Mouse (Mus musculus): Measurements from ENCODE around the gene Car2.

Gene Car2

GRCm38 (mm10) chr3:14879293-14879692 lies 6.8 kb upstream of the Car2 start:
- DNase-seq (ENCODE audit: low spot score), result no peak

GRCm38 (mm10) chr3:14880277-14880676 lies 5.8 kb upstream of the Car2 start:
- no peak for DNase-seq (ENCODE audit: low spot score)

- no peak for DNase-seq (ENCODE audit: low spot score)
Observed at GRCm38 (mm10) chr3:14882005-14882404, 4.1 kb upstream of the Car2 start.

- no peak for DNase-seq (ENCODE audit: low spot score)
Observed at GRCm38 (mm10) chr3:14882756-14883155, 3.3 kb upstream of the Car2 start.

GRCm38 (mm10) chr3:14884826-14885225 lies 1.2 kb upstream of the Car2 start:
- no peak for DNase-seq (ENCODE audit: low spot score)

- no peak for DNase-seq (ENCODE audit: low spot score)
Observed at GRCm38 (mm10) chr3:14887134-14887666, 1.1 kb downstream of the Car2 start.

- no peak for DNase-seq (ENCODE audit: low spot score)
Observed at GRCm38 (mm10) chr3:14887686-14888295, 1.7 kb downstream of the Car2 start.

- DNase-seq (ENCODE audit: low spot score), result no peak
Observed at GRCm38 (mm10) chr3:14888549-14888948, 2.5 kb downstream of the Car2 start.

- DNase-seq (ENCODE audit: low spot score), result no peak
Observed at GRCm38 (mm10) chr3:14889085-14889484, 3.0 kb downstream of the Car2 start.

GRCm38 (mm10) chr3:14889716-14890409 lies 3.8 kb downstream of the Car2 start:
- DNase-seq (ENCODE audit: low spot score), result no peak

GRCm38 (mm10) chr3:14892991-14893390 lies 6.9 kb downstream of the Car2 start:
- DNase-seq (ENCODE audit: low spot score), result no peak

- DNase-seq (ENCODE audit: low spot score), result no peak
Observed at GRCm38 (mm10) chr3:14893700-14894099, 7.6 kb downstream of the Car2 start.

GRCm38 (mm10) chr3:14895333-14895732 lies 9.3 kb downstream of the Car2 start:
- DNase-seq (ENCODE audit: low spot score), result no peak

- DNase-seq (ENCODE audit: low spot score), result no peak
Observed at GRCm38 (mm10) chr3:14897770-14898169, 11.7 kb downstream of the Car2 start.

GRCm38 (mm10) chr3:14903380-14903779 lies 17.3 kb downstream of the Car2 start:
- no peak for DNase-seq (ENCODE audit: low spot score)

- DNase-seq (ENCODE audit: low spot score), result no peak
Observed at GRCm38 (mm10) chr3:14904165-14904564, 18.1 kb downstream of the Car2 start.

- no peak for DNase-seq (ENCODE audit: low spot score)
Observed at GRCm38 (mm10) chr3:14907271-14907670, 21.2 kb downstream of the Car2 start.

- DNase-seq (ENCODE audit: low spot score), result no peak
Observed at GRCm38 (mm10) chr3:14911992-14912582, 26.0 kb downstream of the Car2 start.

GRCm38 (mm10) chr3:14913774-14914173 lies 27.7 kb downstream of the Car2 start:
- DNase-seq (ENCODE audit: low spot score), result no peak

- DNase-seq (ENCODE audit: low spot score), result no peak
Observed at GRCm38 (mm10) chr3:14915355-14915754, 29.3 kb downstream of the Car2 start.

GRCm38 (mm10) chr3:14917261-14917660 lies 31.2 kb downstream of the Car2 start:
- DNase-seq (ENCODE audit: low spot score), result no peak

- no peak for DNase-seq (ENCODE audit: low spot score)
Observed at GRCm38 (mm10) chr3:14944706-14945105, 58.6 kb downstream of the Car2 start.

- DNase-seq (ENCODE audit: low spot score), result no peak
Observed at GRCm38 (mm10) chr3:14945627-14946026, 59.6 kb downstream of the Car2 start.

All from layer of hippocampus, adult 9-10 months (tissue).